Mouse (Mus musculus) cortical plate, adult 2 months (tissue): ENCODE data around the gene Hist1h1b.
"Not testable (repeated sequence)": the region's sequence is repeated elsewhere in the genome, so short reads cannot be mapped to it uniquely, and the experiment has no call there.

Source experiments
- CTCF ChIP-seq: fragments of 200-500 bp; IDR thresholded peaks from 2 replicates; pipeline ENCODE4 v1.5.1; 2011; ENCODE audit warnings: mild to moderate bottlenecking, control low read depth, low read length; ENCODE audit not compliant: insufficient read depth; ENCODE audit errors: extremely low read depth
- POLR2A ChIP-seq: fragments of 200-500 bp; IDR thresholded peaks from 2 replicates; pipeline ENCODE4 v1.6.1; 2011; ENCODE audit warnings: mild to moderate bottlenecking, low read length, control low read depth; ENCODE audit not compliant: insufficient read depth; ENCODE audit errors: extremely low read depth

- TF ChIP-seq CTCF, result not testable (repeated sequence)
- peak; percentile 83 for TF ChIP-seq POLR2A
These were observed 45.3 kb downstream of the Hist1h1b start, which contains the start of gene Hist1h4j for GRCm38 (mm10) chr13:21734906-21735767.
